Mouse (Mus musculus) embryonic facial prominence, embryonic 15.5 days (tissue): ENCODE measurements around the gene Golph3. TPM values are rescaled to one million over a fixed set of nuclear protein-coding genes. Genes with fewer than 3 reads are reported as not detected.

Experiments
- ATAC-seq: fragments of 200-750 bp; cut with Nextera tagmentation; 2 replicates; pipeline ENCODE4 v1.8.0; 2017; ENCODE audit warnings: low read depth, moderate TSS enrichment; ENCODE audit not compliant: insufficient number of reproducible peaks, low FRiP score, low TSS enrichment
- H3K27ac ChIP-seq: fragments of 300-500 bp; sonication (generic); replicated peaks from 2 replicates; pipeline ENCODE4 v1.5.1; 2015; ENCODE audit warnings: mild to moderate bottlenecking, inconsistent platforms
- H3K27me3 ChIP-seq: fragments of 300-500 bp; sonication (generic); 2 replicates; pipeline ENCODE4 v1.6.1; 2015; ENCODE audit warnings: inconsistent platforms
- H3K36me3 ChIP-seq: fragments of 300-500 bp; sonication (generic); 2 replicates; pipeline ENCODE4 v1.6.1; 2015; ENCODE audit warnings: mild to moderate bottlenecking, inconsistent platforms
- H3K4me1 ChIP-seq: fragments of 300-500 bp; sonication (generic); 2 replicates; pipeline ENCODE4 v1.6.1; 2015; ENCODE audit warnings: inconsistent platforms
- H3K4me2 ChIP-seq: fragments of 300-500 bp; sonication (generic); replicated peaks from 2 replicates; pipeline ENCODE4 v1.6.1; 2015; ENCODE audit warnings: mild to moderate bottlenecking, inconsistent platforms
- H3K4me3 ChIP-seq: fragments of 300-500 bp; sonication (generic); replicated peaks from 2 replicates; pipeline ENCODE4 v1.5.1; 2015; ENCODE audit warnings: mild to moderate bottlenecking, inconsistent platforms
- H3K9ac ChIP-seq: fragments of 300-500 bp; sonication (generic); 2 replicates; pipeline ENCODE4 v1.6.1; 2015; ENCODE audit warnings: inconsistent platforms
- H3K9me3 ChIP-seq: fragments of 300-500 bp; sonication (generic); replicated peaks from 2 replicates; pipeline ENCODE4 v1.6.1; 2016; ENCODE audit warnings: inconsistent platforms
- WGBS: fragments of 180-500 bp; shearing (Covaris S2); methylation state at CpG from one replicate; pipeline ENCODE4 v1.1.7; 2015; 5-methylcytosine and 5-hydroxymethylcytosine counted together
- polyA plus RNA-seq: library from polyadenylated mRNA; unstranded; fragments of >200 nt; fragmentation: Nextera tagmentation; extraction: Ambion mirVana; gene quantifications from 2 replicates; pipeline ENCODE4 v1.2.1, GENCODE M21; 2015

The Golph3 gene
- polyA plus RNA-seq, 1 experiment from 2014 or later: 93.5 TPM

- 88% methylated on average over 3 of the region's 3 CpGs for WGBS
- no peak overlapping the region for H3K9ac ChIP-seq
These were observed 48.8 kb downstream of the Golph3 start for GRCm38 (mm10) chr15:12370096-12370495.

GRCm38 (mm10) chr15:12371183-12371582 is 49.9 kb downstream of the Golph3 start:
- Histone ChIP-seq H3K36me3 (peaks cover 11% of the 10 kb centered on the region), H3K9ac (no peak overlapping the region), H3K4me2 (no peak overlapping the region), H3K9me3 (no peaks in the 10 kb centered on the region), H3K4me1 (peaks cover 30% of the 10 kb centered on the region), H3K4me3 (no peak overlapping the region), H3K27me3 (no peaks in the 10 kb centered on the region), H3K27ac (no peak overlapping the region)
- WGBS: 4% methylated on average over 8 of the region's 8 CpGs
- 0 out of 2 replicates have a peak, but pooled peaks have one; percentile 9 for ATAC-seq

More at GRCm38 (mm10) chr15:12370096-12370495, 48.8 kb downstream of the Golph3 start:
- H3K27me3 ChIP-seq: no peaks in the 10 kb centered on the region
- H3K27ac ChIP-seq: no peak overlapping the region
- H3K4me3 ChIP-seq: no peak overlapping the region
- peaks cover 25% of the 10 kb centered on the region for H3K4me1 ChIP-seq
- ATAC-seq: no peak
- H3K4me2 ChIP-seq: no peak overlapping the region
- no peaks in the 10 kb centered on the region for H3K9me3 ChIP-seq
- H3K36me3 ChIP-seq: peaks cover 17% of the 10 kb centered on the region

GRCm38 (mm10) chr15:12373496-12373895 is 52.2 kb downstream of the Golph3 start:
- peaks cover 30% of the 10 kb centered on the region for H3K4me1 ChIP-seq
- WGBS: 66% methylated on average over 14 of the region's 14 CpGs
- ATAC-seq: no peak
- no peaks in the 10 kb centered on the region for H3K9me3 ChIP-seq
- no peak overlapping the region for H3K9ac ChIP-seq
- H3K27ac ChIP-seq: no peak overlapping the region
- H3K27me3 ChIP-seq: no peaks in the 10 kb centered on the region
- no peak overlapping the region for H3K4me2 ChIP-seq
- peaks cover 11% of the 10 kb centered on the region for H3K36me3 ChIP-seq
- no peak overlapping the region for H3K4me3 ChIP-seq

- 65% methylated on average over 6 of the region's 6 CpGs for WGBS
- H3K4me1 ChIP-seq: peaks cover 30% of the 10 kb centered on the region
- no peak overlapping the region for H3K4me2 ChIP-seq
- H3K36me3 ChIP-seq: peaks cover 11% of the 10 kb centered on the region
- no peak overlapping the region for H3K4me3 ChIP-seq
- no peaks in the 10 kb centered on the region for H3K27me3 ChIP-seq
- no peak overlapping the region for H3K27ac ChIP-seq
- H3K9me3 ChIP-seq: no peaks in the 10 kb centered on the region
- no peak overlapping the region for H3K9ac ChIP-seq
- ATAC-seq: no peak
These were observed 52.7 kb downstream of the Golph3 start for GRCm38 (mm10) chr15:12373918-12374317.

GRCm38 (mm10) chr15:12374916-12375315 is 53.7 kb downstream of the Golph3 start:
- Histone ChIP-seq H3K9me3 (no peaks in the 10 kb centered on the region), H3K4me3 (peak overlapping the region; percentile 25; the same call in 1 of the 2 replicates), H3K4me1 (peaks cover 30% of the 10 kb centered on the region), H3K9ac (no peak overlapping the region), H3K4me2 (peak overlapping the region; percentile 41), H3K27ac (no peak overlapping the region), H3K36me3 (peaks cover 11% of the 10 kb centered on the region), H3K27me3 (no peaks in the 10 kb centered on the region)
- whole genome bisulfite sequencing: 58% methylated on average over 18 of the region's 18 CpGs
- ATAC-seq: no peak

- Histone ChIP-seq H3K9me3 (no peaks in the 10 kb centered on the region), H3K27me3 (no peaks in the 10 kb centered on the region), H3K27ac (peak overlapping the region; percentile 56), H3K36me3 (peaks cover 14% of the 10 kb centered on the region), H3K4me2 (peak overlapping the region; percentile 41), H3K4me1 (peaks cover 30% of the 10 kb centered on the region), H3K4me3 (peak overlapping the region; percentile 25), H3K9ac (no peak overlapping the region)
- WGBS: 10% methylated on average over 19 of the region's 19 CpGs
- ATAC-seq: peak; percentile 74; the same call in 1 of the 2 replicates
These were observed 54.5 kb downstream of the Golph3 start for GRCm38 (mm10) chr15:12375641-12376311.

- Histone ChIP-seq H3K27me3 (no peaks in the 10 kb centered on the region), H3K36me3 (peaks cover 19% of the 10 kb centered on the region), H3K4me2 (no peak overlapping the region), H3K4me1 (peaks cover 25% of the 10 kb centered on the region), H3K9me3 (no peaks in the 10 kb centered on the region), H3K9ac (no peak overlapping the region), H3K4me3 (no peak overlapping the region), H3K27ac (peak overlapping the region; percentile 56; the same call in 1 of the 2 replicates)
- ATAC-seq: no peak
- WGBS: 51% methylated on average over 13 of the region's 13 CpGs
These were observed 55.3 kb downstream of the Golph3 start for GRCm38 (mm10) chr15:12376491-12377069.

- H3K27me3 ChIP-seq: no peaks in the 10 kb centered on the region
- no peak overlapping the region for H3K4me3 ChIP-seq
- peaks cover 21% of the 10 kb centered on the region for H3K4me1 ChIP-seq
- H3K36me3 ChIP-seq: peaks cover 16% of the 10 kb centered on the region
- H3K9ac ChIP-seq: no peak overlapping the region
- no peak overlapping the region for H3K4me2 ChIP-seq
- no peak overlapping the region for H3K27ac ChIP-seq
- no peak for ATAC-seq
- H3K9me3 ChIP-seq: no peaks in the 10 kb centered on the region
- WGBS: 73% methylated on average over 10 of the region's 10 CpGs
These were observed 56.5 kb downstream of the Golph3 start for GRCm38 (mm10) chr15:12377800-12378199.

GRCm38 (mm10) chr15:12380057-12380456 is 58.8 kb downstream of the Golph3 start:
- Histone ChIP-seq H3K27ac (no peak overlapping the region), H3K4me2 (no peak overlapping the region), H3K4me3 (no peak overlapping the region), H3K9me3 (no peaks in the 10 kb centered on the region), H3K4me1 (peaks cover 12% of the 10 kb centered on the region), H3K9ac (no peak overlapping the region), H3K36me3 (peaks cover 8% of the 10 kb centered on the region; the same call in 1 of the 2 replicates), H3K27me3 (no peaks in the 10 kb centered on the region)
- 89% methylated on average over 3 of the region's 3 CpGs for WGBS
- ATAC-seq: no peak

- Histone ChIP-seq H3K27ac (no peak overlapping the region), H3K4me1 (peaks cover 11% of the 10 kb centered on the region), H3K4me2 (no peak overlapping the region), H3K36me3 (peaks cover 13% of the 10 kb centered on the region; the same call in 1 of the 2 replicates), H3K9ac (no peak overlapping the region), H3K27me3 (no peaks in the 10 kb centered on the region), H3K4me3 (no peak overlapping the region), H3K9me3 (no peaks in the 10 kb centered on the region)
- ATAC-seq: no peak
- 54% methylated on average over 5 of the region's 5 CpGs for WGBS
These were observed 59.3 kb downstream of the Golph3 start for GRCm38 (mm10) chr15:12380548-12380947.

GRCm38 (mm10) chr15:12384679-12385078 is 63.4 kb downstream of the Golph3 start:
- Histone ChIP-seq H3K27me3 (no peaks in the 10 kb centered on the region), H3K9ac (no peak overlapping the region), H3K4me2 (no peak overlapping the region), H3K9me3 (no peaks in the 10 kb centered on the region), H3K4me1 (no peaks in the 10 kb centered on the region), H3K36me3 (peaks cover 18% of the 10 kb centered on the region; the same call in 1 of the 2 replicates), H3K4me3 (no peak overlapping the region), H3K27ac (no peak overlapping the region)
- 71% methylated on average over 12 of the region's 13 CpGs for WGBS
- no peak for ATAC-seq
